Mouse (Mus musculus): ENCODE measurements at regions not wholly inside any gene's neighbourhood (a gene's known extent, or its start where the extent isn't known, plus 50 kb on each side); places are given as distances from the start of the nearest gene placed in this dataset.

- in situ Hi-C loops (cut with MboI, MseI), result loop anchor here in 1 of 2 experiments (25.0 kb wide), 1 partner anchor 1821 kb away; no protein-coding TSS in a partner anchor
Measured at GRCm38 (mm10) chr4:90565909-90566308, 347.3 kb downstream of the Zfp352 start.

GRCm38 (mm10) chr4:90576139-90577082 lies 357.8 kb downstream of the Zfp352 start:
- in situ Hi-C loops (cut with MboI, MseI), result no loop called here

- in situ Hi-C loops (cut with MboI, MseI), result no loop called here
Measured at GRCm38 (mm10) chr4:90598326-90598725, 379.7 kb downstream of the Zfp352 start.

- in situ Hi-C loops (cut with MboI, MseI), result loop anchor here in 1 of 2 experiments (10.0 kb wide), 1 partner anchor 1074 kb away; no protein-coding TSS in a partner anchor
Measured at GRCm38 (mm10) chr4:90608941-90609340, 390.3 kb downstream of the Zfp352 start.

GRCm38 (mm10) chr4:90627937-90628336 lies 409.3 kb downstream of the Zfp352 start:
- in situ Hi-C loops (cut with MboI, MseI), result no loop called here

GRCm38 (mm10) chr4:90672267-90672945 lies 453.8 kb downstream of the Zfp352 start:
- in situ Hi-C loops (cut with MboI, MseI), result no loop called here

- in situ Hi-C loops (cut with MboI, MseI), result no loop called here
Measured at GRCm38 (mm10) chr4:90696945-90697344, 478.3 kb downstream of the Zfp352 start.

GRCm38 (mm10) chr4:90729168-90729567 lies 510.5 kb downstream of the Zfp352 start:
- in situ Hi-C loops (cut with MboI, MseI), result no loop called here

- in situ Hi-C loops (cut with MboI, MseI), result no loop called here
Measured at GRCm38 (mm10) chr4:90734856-90735255, 516.2 kb downstream of the Zfp352 start.

- in situ Hi-C loops (cut with MboI, MseI), result loop anchor here in 1 of 2 experiments (10.0 kb wide), 1 partner anchor 831 kb away; no protein-coding TSS in a partner anchor
Measured at GRCm38 (mm10) chr4:90744106-90744505, 525.5 kb downstream of the Zfp352 start.
